Mouse (Mus musculus): ENCODE results near the gene Actl6a. TPM values are rescaled to one million over a fixed set of nuclear protein-coding genes. Genes with fewer than 3 reads are reported as not detected.
A peak's percentile ranks its signal among the peaks of the same experiment; 100 is the strongest.

Actl6a gene
- polyA plus RNA-seq, 1 experiment from 2014 or later = 96.9 TPM

- H3K36me3 ChIP-seq (ENCODE audit: control insufficient read depth, insufficient read depth) = peaks cover 60% of the 10 kb centered on the region
- H3K9me3 ChIP-seq (replicated peaks; ENCODE audit: control insufficient read depth, low read length) = peaks cover 4% of the 10 kb centered on the region; the same call in 1 of the 2 replicates
- H3K4me2 ChIP-seq (ENCODE audit: low read depth, low read length) = no peak overlapping the region
- no peaks in the 10 kb centered on the region for H3K27me3 ChIP-seq (ENCODE audit: control insufficient read depth, insufficient read depth, low read length)
- ATAC-seq (replicated peaks; ENCODE audit: extremely low read depth, insufficient read depth, low FRiP score) = no peak
- H3K9ac ChIP-seq (ENCODE audit: low read length) = no peak overlapping the region
- H3K4me1 ChIP-seq (ENCODE audit: control insufficient read depth, insufficient read depth, low read length) = peaks cover 7% of the 10 kb centered on the region
- 91% methylated on average over 4 of the region's 4 CpGs for WGBS
- no peak overlapping the region for H3K27ac ChIP-seq (ENCODE audit: low read length)
- no peak overlapping the region for H3K4me3 ChIP-seq (ENCODE audit: low read length)
Observed at GRCm38 (mm10) chr3:32749820-32750579, 43.9 kb downstream of the Actl6a start.

GRCm38 (mm10) chr3:32754384-32754915, 48.4 kb downstream of the Actl6a start:
- H3K9me3 ChIP-seq (replicated peaks; ENCODE audit: control insufficient read depth, low read length) = no peaks in the 10 kb centered on the region
- H3K27ac ChIP-seq (ENCODE audit: low read length) = peak overlapping the region; percentile 62
- no peak overlapping the region for H3K9ac ChIP-seq (ENCODE audit: low read length)
- no peak overlapping the region for H3K4me2 ChIP-seq (ENCODE audit: low read depth, low read length)
- peaks cover 7% of the 10 kb centered on the region for H3K4me1 ChIP-seq (ENCODE audit: control insufficient read depth, insufficient read depth, low read length)
- no peaks in the 10 kb centered on the region for H3K27me3 ChIP-seq (ENCODE audit: control insufficient read depth, insufficient read depth, low read length)
- peaks cover 36% of the 10 kb centered on the region for H3K36me3 ChIP-seq (ENCODE audit: control insufficient read depth, insufficient read depth)
- H3K4me3 ChIP-seq (ENCODE audit: low read length) = no peak overlapping the region
- 56% methylated on average over 3 of the region's 3 CpGs for WGBS
- ATAC-seq (replicated peaks; ENCODE audit: extremely low read depth, insufficient read depth, low FRiP score) = no peak

GRCm38 (mm10) chr3:32759212-32759611, 53.1 kb downstream of the Actl6a start:
- Histone ChIP-seq H3K4me1 (ENCODE audit: control insufficient read depth, insufficient read depth, low read length) (no peaks in the 10 kb centered on the region), H3K4me2 (ENCODE audit: low read depth, low read length) (no peak overlapping the region), H3K9ac (ENCODE audit: low read length) (no peak overlapping the region), H3K27me3 (ENCODE audit: control insufficient read depth, insufficient read depth, low read length) (no peaks in the 10 kb centered on the region), H3K4me3 (ENCODE audit: low read length) (no peak overlapping the region), H3K9me3 (replicated peaks; ENCODE audit: control insufficient read depth, low read length) (no peaks in the 10 kb centered on the region), H3K36me3 (ENCODE audit: control insufficient read depth, insufficient read depth) (peaks cover 2% of the 10 kb centered on the region; the same call in 1 of the 2 replicates), H3K27ac (ENCODE audit: low read length) (no peak overlapping the region)
- ATAC-seq (replicated peaks; ENCODE audit: extremely low read depth, insufficient read depth, low FRiP score) = no peak
- 71% methylated on average over 5 of the region's 5 CpGs for WGBS

GRCm38 (mm10) chr3:32762962-32763361, 56.9 kb downstream of the Actl6a start:
- no peaks in the 10 kb centered on the region for H3K9me3 ChIP-seq (replicated peaks; ENCODE audit: control insufficient read depth, low read length)
- H3K4me1 ChIP-seq (ENCODE audit: control insufficient read depth, insufficient read depth, low read length) = no peaks in the 10 kb centered on the region
- no peak overlapping the region for H3K9ac ChIP-seq (ENCODE audit: low read length)
- no peaks in the 10 kb centered on the region for H3K36me3 ChIP-seq (ENCODE audit: control insufficient read depth, insufficient read depth)
- no peaks in the 10 kb centered on the region for H3K27me3 ChIP-seq (ENCODE audit: control insufficient read depth, insufficient read depth, low read length)
- no peak overlapping the region for H3K27ac ChIP-seq (ENCODE audit: low read length)
- H3K4me3 ChIP-seq (ENCODE audit: low read length) = no peak overlapping the region
- H3K4me2 ChIP-seq (ENCODE audit: low read depth, low read length) = no peak overlapping the region
- no peak for ATAC-seq (replicated peaks; ENCODE audit: extremely low read depth, insufficient read depth, low FRiP score)
- WGBS = 59% methylated on average over 8 of the region's 8 CpGs

GRCm38 (mm10) chr3:32763902-32764301, 57.8 kb downstream of the Actl6a start:
- Histone ChIP-seq H3K4me3 (ENCODE audit: low read length) (no peak overlapping the region), H3K9ac (ENCODE audit: low read length) (no peak overlapping the region), H3K27me3 (ENCODE audit: control insufficient read depth, insufficient read depth, low read length) (no peaks in the 10 kb centered on the region), H3K4me2 (ENCODE audit: low read depth, low read length) (no peak overlapping the region), H3K9me3 (replicated peaks; ENCODE audit: control insufficient read depth, low read length) (no peaks in the 10 kb centered on the region), H3K27ac (ENCODE audit: low read length) (no peak overlapping the region), H3K4me1 (ENCODE audit: control insufficient read depth, insufficient read depth, low read length) (no peaks in the 10 kb centered on the region), H3K36me3 (ENCODE audit: control insufficient read depth, insufficient read depth) (no peaks in the 10 kb centered on the region)
- ATAC-seq (replicated peaks; ENCODE audit: extremely low read depth, insufficient read depth, low FRiP score) = no peak
- 35% methylated on average over 7 of the region's 7 CpGs for whole genome bisulfite sequencing

- H3K4me3 ChIP-seq (ENCODE audit: low read length) = no peak overlapping the region
- no peak for ATAC-seq (replicated peaks; ENCODE audit: extremely low read depth, insufficient read depth, low FRiP score)
- H3K9me3 ChIP-seq (replicated peaks; ENCODE audit: control insufficient read depth, low read length) = no peaks in the 10 kb centered on the region
- H3K27me3 ChIP-seq (ENCODE audit: control insufficient read depth, insufficient read depth, low read length) = no peaks in the 10 kb centered on the region
- H3K27ac ChIP-seq (ENCODE audit: low read length) = no peak overlapping the region
- no peak overlapping the region for H3K9ac ChIP-seq (ENCODE audit: low read length)
- H3K36me3 ChIP-seq (ENCODE audit: control insufficient read depth, insufficient read depth) = no peaks in the 10 kb centered on the region
- H3K4me2 ChIP-seq (ENCODE audit: low read depth, low read length) = no peak overlapping the region
- H3K4me1 ChIP-seq (ENCODE audit: control insufficient read depth, insufficient read depth, low read length) = no peaks in the 10 kb centered on the region
- WGBS = 64% methylated on average over 2 of the region's 2 CpGs
Observed at GRCm38 (mm10) chr3:32770781-32771180, 64.7 kb downstream of the Actl6a start.

Other genes with a start within 250 kb of the Actl6a start
- gene Kcnmb3, start 214.1 kb upstream of the Actl6a start, polyA plus RNA-seq (2015; fragmentation: Nextera tagmentation; extraction: Ambion mirVana) = 0.11 TPM in 1 of 2 replicates, not detected in the other
- gene Zfp639, start 196.0 kb upstream of the Actl6a start, polyA plus RNA-seq (2015; fragmentation: Nextera tagmentation; extraction: Ambion mirVana) = 26.7 and 31.1 TPM in 2 replicates
- gene Mfn1, start 176.8 kb upstream of the Actl6a start, polyA plus RNA-seq (2015; fragmentation: Nextera tagmentation; extraction: Ambion mirVana) = 90.8 and 92.9 TPM in 2 replicates
- gene Gnb4, start 89.7 kb upstream of the Actl6a start, polyA plus RNA-seq (2015; fragmentation: Nextera tagmentation; extraction: Ambion mirVana) = 56.3 and 61.0 TPM in 2 replicates
- gene Ndufb5, start 30.7 kb downstream of the Actl6a start, polyA plus RNA-seq (2015; fragmentation: Nextera tagmentation; extraction: Ambion mirVana) = 621 and 623 TPM in 2 replicates
- gene Mrpl47, start 31.3 kb downstream of the Actl6a start, polyA plus RNA-seq (2015; fragmentation: Nextera tagmentation; extraction: Ambion mirVana) = 34.0 and 35.0 TPM in 2 replicates
- gene Usp13, start 111.2 kb downstream of the Actl6a start, polyA plus RNA-seq (2015; fragmentation: Nextera tagmentation; extraction: Ambion mirVana) = 58.1 and 63.2 TPM in 2 replicates